Mouse (Mus musculus): ENCODE results near the gene Fgd3. TPM values are rescaled to one million over a fixed set of nuclear protein-coding genes. Genes with fewer than 3 reads are reported as not detected.
A peak's percentile ranks its signal among the peaks of the same experiment; 100 is the strongest.

Fgd3 gene
- polyA plus RNA-seq, 3 experiments from 2014 or later: 10.4 to 19.8 (median 16.3) TPM

DNA sequence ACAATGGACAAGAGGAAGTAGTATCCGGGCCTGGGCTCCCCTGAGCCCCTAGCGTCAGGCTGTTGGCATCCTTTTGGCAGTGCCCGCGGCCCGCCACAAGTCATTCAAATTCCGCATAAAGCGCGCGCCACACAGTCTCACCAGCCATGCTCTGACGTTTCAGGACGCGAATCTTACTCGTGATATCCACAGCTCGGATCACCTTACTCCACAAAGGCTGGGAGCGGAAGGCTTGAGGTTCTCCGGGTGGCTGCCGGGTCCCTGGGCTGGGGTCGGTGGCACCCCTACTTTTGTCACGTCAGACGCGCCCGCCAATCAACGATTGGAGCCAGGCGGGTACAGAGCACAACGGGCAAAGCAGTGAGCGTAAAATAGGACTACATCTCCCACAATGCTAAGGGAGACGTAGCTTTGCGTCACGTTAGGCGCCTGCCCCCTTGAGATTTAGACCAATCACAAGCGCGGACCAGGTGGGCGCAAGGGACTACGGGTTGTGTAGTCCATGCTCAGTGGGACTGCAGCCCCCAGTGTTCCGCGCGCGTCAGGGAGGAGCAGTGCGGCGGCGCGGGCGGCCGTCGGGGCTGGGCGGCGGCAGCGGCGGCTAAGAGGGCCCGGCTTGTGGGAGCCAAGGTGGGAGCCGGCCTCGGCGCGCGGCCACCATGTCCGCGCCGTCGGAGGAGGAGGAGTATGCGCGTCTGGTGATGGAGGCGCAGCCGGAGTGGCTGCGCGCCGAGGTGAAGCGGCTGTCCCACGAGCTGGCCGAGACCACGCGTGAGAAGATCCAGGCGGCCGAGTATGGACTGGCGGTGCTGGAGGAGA lies 21.1 kb upstream of the Fgd3 start, which contains the start of gene Bicd2:
Gene Bicd2 (plus strand): TSS at position 574 of the 819 bp plus-strand sequence.
- ATAC-seq: peak; percentile 98

DNA sequence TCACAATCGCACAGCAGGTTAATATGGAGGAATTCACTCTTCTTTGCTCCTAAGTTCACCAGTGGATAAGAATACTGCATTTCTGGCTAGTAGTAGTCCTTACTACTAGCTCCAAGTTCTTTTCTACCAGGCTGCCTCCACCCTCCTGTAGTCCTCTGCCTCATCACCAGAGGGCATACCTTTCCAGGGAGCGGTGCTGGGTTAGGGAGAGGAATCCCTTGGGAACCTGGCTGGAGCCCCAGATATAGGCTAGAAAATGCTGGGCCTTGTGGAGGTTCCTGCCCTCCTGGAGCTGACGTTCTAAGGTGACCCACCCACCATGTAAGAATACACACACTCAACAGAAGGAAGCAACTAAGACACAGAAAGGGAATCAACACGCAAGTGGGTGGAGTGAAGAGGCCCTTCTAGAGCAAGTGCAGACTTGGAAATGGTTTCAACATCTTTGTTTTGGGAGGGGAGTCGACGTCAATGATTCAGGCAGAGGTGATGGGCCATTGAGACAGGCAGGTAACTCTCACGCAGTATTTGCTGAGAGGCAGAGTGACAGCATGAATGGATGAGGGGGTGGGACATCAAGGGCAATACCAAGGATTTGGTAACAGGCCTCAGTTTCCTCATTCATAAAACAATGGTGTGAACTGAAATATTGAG lies 18.9 kb upstream of the Fgd3 start:
- no peak for ATAC-seq

DNA sequence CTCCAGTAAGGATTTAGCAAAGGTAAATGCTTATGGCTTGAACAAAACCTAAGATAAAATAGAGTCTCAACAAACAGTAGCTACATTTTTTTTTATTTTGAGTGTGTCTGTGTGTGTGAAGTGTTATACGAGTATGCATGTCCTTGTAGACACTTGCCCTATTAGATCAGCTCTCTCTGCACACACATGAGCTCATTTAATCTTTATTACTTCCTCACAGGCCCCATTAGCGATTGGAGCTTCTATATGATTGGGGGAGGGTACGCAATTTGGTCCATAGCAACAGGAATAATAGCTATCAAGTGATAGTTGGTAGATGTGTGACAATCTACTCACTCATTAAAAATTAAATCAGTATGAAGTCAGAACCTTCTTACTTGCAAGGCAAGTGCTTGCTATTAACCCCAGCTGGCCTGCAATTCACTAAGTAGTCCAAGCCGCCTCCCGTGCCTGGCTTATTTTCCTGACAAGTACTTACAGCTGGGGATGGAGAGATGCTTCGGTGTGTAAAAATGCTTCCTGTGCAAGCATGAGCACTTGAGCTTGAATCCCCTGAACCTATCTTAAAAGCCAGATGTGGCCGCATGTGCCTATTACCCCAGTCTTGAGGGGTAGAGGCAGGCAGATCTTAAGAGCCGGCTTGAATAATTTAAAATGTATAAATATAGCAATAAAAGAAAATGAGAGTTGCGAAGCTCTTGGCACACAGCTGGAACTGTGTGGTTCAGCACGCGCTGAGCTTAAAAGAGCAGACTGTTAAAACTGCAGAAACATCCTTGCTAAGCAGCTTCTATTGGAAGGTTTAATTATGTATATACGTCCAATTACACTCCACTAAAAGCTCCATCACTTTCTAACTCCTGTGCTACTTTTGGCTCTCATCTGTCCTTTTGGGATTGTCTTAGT lies 15.2 kb upstream of the Fgd3 start:
- no peak for ATAC-seq

GRCm38 (mm10) chr13:49333250-49333649 lies 13.1 kb upstream of the Fgd3 start:
- no peak for ATAC-seq

DNA sequence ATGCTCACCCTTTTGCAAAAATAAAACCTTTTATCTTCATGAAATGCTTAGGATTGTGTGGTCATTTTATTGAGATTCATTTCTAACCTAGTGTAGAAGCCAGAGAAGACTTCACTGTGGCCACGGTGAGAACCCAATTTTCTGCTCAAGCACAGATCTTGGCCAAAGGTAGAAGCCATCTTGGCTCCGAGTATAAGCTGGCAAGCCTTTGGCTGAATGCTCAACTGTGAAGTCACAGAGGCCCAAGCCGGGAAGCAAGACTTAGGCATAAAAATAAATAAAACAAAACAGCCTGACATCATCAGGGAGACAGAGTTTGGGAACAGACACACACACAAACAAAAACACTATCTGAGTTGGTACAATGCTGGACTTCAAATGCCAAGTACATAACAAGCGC lies 8.0 kb upstream of the Fgd3 start:
- ATAC-seq: no peak

GRCm38 (mm10) chr13:49326246-49327206 lies 6.4 kb upstream of the Fgd3 start:
- ATAC-seq: peak; percentile 85

DNA sequence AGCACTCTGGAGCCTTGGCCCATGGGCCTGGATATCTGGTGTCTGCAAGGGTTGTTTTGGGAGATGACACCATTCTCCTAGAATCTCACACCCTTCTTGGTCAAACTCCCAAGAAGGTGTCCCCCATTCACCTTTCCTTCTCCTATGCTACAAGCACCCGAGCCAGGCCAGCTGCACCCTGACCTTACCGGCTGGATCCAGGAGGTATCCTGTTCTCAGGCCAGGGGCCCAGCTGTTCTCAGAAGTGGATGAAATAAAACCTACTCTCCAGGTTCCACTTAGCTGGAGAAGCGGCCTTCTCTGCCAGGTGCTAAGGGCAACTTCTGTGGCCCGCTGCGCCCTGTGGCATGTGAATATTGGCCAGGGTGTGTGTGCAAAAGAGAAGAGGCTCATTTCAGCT lies 4.8 kb upstream of the Fgd3 start:
- ATAC-seq: no peak

- ATAC-seq: no peak
Observed at GRCm38 (mm10) chr13:49322739-49323138, 2.6 kb upstream of the Fgd3 start.

DNA sequence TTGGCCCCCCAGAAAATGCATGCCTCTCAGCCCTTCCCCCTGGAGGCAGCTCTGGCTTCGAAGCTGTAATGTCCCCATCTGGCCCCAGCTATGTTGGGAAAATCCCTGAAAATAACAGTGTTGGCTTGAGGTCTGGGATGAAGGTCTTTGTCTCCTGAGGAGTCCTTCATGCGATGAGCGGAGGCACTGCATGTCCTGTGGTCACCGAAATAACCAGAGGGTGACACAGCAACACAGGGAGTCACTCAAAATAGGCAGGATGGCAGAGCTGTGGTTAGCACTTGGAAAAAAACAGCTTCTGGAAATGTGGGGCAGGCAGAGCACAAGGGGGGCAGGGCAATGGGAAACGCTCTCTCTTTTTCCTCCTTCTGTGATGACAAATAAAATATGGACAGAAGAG lies 2.1 kb upstream of the Fgd3 start:
- no peak for ATAC-seq

- no peak for ATAC-seq
Observed at GRCm38 (mm10) chr13:49321452-49321851, 1.3 kb upstream of the Fgd3 start.

DNA sequence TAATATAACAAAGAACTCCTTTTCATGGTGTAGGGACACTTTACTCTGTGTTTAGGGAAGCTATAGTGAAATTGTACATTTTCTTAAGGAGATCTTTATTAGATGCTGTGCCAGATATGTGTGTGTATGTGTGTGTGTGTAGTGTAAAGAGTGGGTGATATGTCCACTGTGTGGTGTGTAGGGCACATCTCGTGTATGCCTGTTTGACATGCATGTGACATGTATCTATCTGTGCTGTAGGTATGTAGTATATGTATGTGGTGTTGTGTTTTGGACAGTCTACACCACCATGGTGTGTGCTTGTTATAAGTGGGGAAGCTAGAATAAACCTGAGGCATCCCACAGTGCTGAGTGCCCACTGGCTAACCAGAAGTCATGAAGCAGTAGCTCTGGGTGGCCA lies 403 bp upstream of the Fgd3 start:
- ATAC-seq: no peak

DNA sequence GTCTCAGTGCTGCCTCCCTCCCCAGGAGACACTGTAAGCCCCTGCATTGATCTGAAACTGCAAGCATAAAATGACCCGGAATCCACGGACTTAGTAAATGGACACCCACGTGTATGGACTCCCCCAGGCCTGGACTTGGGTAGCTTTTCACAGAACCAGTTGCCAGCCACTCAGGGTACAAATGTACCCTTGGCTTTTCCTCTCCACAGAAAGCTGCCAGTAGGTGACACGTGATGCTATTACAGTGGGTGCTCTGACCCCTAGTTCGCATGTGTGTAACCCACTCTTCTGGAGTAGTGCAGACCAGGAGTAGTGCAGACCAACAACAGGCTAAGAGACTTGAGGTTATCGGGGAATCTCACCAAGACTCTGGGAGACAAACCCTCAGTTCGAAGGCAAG lies 2.2 kb downstream of the Fgd3 start:
- no peak for ATAC-seq

- ATAC-seq: no peak
Observed at GRCm38 (mm10) chr13:49317508-49317907, 2.6 kb downstream of the Fgd3 start.

DNA sequence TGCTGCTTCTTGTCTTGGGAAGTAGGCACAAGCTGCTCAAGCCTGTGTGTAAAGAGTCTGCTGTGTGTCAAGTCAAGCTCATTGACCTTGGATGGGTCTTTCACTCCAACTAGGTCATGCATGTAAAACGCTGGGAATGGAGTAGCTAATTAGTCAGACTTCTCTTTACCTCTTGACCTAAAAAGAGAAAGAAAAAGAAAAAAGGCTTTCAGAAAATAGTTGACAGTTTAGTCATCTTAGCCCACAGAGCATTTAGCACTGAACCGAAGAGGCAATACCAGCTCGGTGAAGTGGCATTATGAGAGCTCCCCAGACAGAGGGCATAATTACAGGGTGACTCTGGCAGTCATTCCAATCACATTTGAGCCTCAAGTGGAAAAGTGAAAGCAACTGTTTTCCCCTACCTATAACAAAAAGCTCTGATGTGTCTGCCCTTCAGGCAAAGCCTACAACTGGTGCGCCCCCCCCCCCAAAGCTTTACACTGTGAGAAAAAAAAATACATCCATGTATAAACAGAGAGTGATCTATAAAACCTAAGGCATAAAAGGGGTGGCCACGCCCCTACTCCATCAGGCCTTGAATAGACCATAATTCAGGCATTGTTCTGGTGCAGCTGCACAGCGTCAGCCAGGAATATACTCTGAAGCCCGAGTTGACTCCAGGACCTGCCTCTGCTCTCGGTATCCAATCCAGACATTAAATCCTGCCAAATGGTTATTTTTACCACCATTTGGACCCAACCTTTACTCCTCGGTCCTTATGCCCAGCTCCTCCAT lies 3.5 kb downstream of the Fgd3 start:
- ATAC-seq: no peak

DNA sequence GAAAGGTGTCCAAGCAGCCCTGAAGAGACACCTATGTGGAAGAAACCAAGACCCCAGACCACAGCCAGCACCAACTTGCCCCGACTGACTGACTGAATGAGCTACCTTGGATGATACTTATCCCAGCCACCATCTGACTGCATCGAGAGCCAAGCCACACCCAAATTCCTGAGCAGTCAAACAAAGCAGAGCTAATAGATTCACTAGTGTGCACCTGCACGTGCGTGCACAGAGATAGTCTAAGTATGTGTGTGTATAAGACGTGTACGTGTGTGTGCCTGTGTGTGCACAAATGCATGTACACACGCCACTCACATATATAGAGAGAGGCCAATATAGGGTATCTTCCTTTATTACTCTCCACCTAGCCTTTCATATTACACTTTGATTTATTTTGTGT lies 8.5 kb downstream of the Fgd3 start:
- ATAC-seq: no peak

GRCm38 (mm10) chr13:49309501-49309900 lies 10.6 kb downstream of the Fgd3 start:
- peak; percentile 16 for ATAC-seq

DNA sequence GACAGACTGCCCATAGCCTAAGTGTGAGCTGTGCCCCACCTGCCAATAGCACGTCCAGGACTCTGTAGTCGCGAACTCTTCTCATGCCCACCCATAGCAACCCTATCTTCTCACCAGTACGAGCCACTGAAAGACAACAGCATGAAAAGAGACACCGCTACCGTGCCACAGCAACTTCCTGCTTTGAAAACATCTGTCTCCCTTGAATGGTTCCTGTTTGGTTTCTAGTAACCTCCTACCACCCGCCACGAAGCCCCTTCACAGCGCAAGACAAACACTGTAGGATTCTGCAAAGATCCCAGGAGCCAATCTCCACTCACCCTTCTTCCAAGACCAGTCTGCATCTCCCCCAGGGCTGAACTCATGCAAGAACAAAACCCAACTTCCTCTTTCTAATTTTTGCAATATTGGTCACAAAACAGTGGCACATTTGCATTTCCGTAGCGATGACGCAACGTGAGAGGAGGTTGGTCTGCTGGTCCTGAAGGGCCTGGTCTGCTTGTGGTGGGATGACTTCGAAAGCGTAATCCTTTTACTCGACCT lies 11.2 kb downstream of the Fgd3 start:
- ATAC-seq: peak; percentile 64

- ATAC-seq: no peak
Observed at GRCm38 (mm10) chr13:49308206-49308605, 11.9 kb downstream of the Fgd3 start.

- ATAC-seq: peak; percentile 63
Observed at GRCm38 (mm10) chr13:49307311-49307969, 12.7 kb downstream of the Fgd3 start.

- no peak for ATAC-seq
Observed at GRCm38 (mm10) chr13:49306771-49307310, 13.3 kb downstream of the Fgd3 start.

Data from inflammation-experienced regulatory T-cells, adult 6 months (primary cell).